Mouse (Mus musculus) embryonic facial prominence, embryonic 12.5 days (tissue): ENCODE data around the gene Prpf3. TPM values are rescaled to one million over a fixed set of nuclear protein-coding genes. Genes with fewer than 3 reads are reported as not detected.
"Not testable (repeated sequence)": the region's sequence is repeated elsewhere in the genome, so short reads cannot be mapped to it uniquely, and the experiment has no call there.

Experiments
- ATAC-seq: fragments of 200-750 bp; cut with Nextera tagmentation; 2 replicates; pipeline ENCODE4 v1.8.0; 2017; ENCODE audit not compliant: insufficient number of reproducible peaks, insufficient read depth, low FRiP score, low TSS enrichment
- H3K27ac ChIP-seq: fragments of 300-500 bp; sonication (generic); 2 replicates; pipeline ENCODE4 v1.5.1; 2016; ENCODE audit warnings: mild to moderate bottlenecking
- H3K27me3 ChIP-seq: fragments of 300-500 bp; sonication (generic); 2 replicates; pipeline ENCODE4 v1.6.1; 2016; ENCODE audit warnings: mild to moderate bottlenecking, moderate library complexity
- H3K36me3 ChIP-seq: fragments of 300-500 bp; sonication (generic); 2 replicates; pipeline ENCODE4 v1.6.1; 2016; ENCODE audit warnings: mild to moderate bottlenecking
- H3K4me1 ChIP-seq: fragments of 300-500 bp; sonication (generic); 2 replicates; pipeline ENCODE4 v1.6.1; 2016
- H3K4me2 ChIP-seq: fragments of 300-500 bp; sonication (generic); replicated peaks from 2 replicates; pipeline ENCODE4 v1.6.1; 2016; ENCODE audit warnings: mild to moderate bottlenecking, moderate library complexity
- H3K4me3 ChIP-seq: fragments of 300-500 bp; sonication (generic); 2 replicates; pipeline ENCODE4 v1.5.1; 2016; ENCODE audit warnings: mild to moderate bottlenecking
- H3K9ac ChIP-seq: fragments of 300-500 bp; sonication (generic); 2 replicates; pipeline ENCODE4 v1.6.1; 2016; ENCODE audit warnings: mild to moderate bottlenecking, moderate library complexity
- H3K9me3 ChIP-seq: fragments of 300-500 bp; sonication (generic); 2 replicates; pipeline ENCODE4 v1.6.1; 2016; ENCODE audit warnings: mild to moderate bottlenecking, moderate library complexity
- WGBS: fragments of 180-500 bp; shearing (Covaris S2); methylation state at CpG from one replicate; pipeline ENCODE4 v1.1.7; 2016; 5-methylcytosine and 5-hydroxymethylcytosine counted together
- polyA plus RNA-seq: library from polyadenylated mRNA; unstranded; fragments of >200 nt; fragmentation: Nextera tagmentation; extraction: Ambion mirVana; gene quantifications from 2 replicates; pipeline ENCODE4 v1.2.1, GENCODE M21; 2016

Prpf3 gene
- polyA plus RNA-seq, 1 experiment from 2014 or later, result 68.2 TPM

DNA sequence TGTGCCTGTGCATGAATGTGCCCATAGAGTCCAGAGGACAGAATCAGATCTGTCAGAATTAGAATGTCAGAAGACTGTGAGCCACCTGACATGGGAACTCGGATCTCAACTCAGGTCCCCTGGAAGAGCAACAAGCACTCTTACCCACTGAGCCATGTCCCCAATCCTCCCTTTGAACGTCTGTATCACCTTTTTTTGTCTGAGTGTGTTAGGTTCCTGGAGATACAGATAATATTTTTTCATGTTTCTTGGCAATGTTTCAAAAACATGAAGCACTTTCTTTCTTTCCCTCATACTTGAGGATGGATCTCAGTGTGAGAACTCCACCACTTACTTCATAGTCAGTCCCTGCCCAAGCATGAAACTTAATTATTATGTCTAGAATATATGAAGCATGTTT, 47.3 kb downstream of the Prpf3 start:
- Histone ChIP-seq H3K4me1 (no peaks in the 10 kb centered on the region), H3K27me3 (no peaks in the 10 kb centered on the region), H3K36me3 (peaks cover 16% of the 10 kb centered on the region), H3K9me3 (no peaks in the 10 kb centered on the region), H3K4me2 (no peak overlapping the region), H3K4me3 (no peak overlapping the region), H3K27ac (no peak overlapping the region), H3K9ac (no peak overlapping the region)
- no peak for ATAC-seq
- WGBS, result 76% methylated on average over 2 of the region's 2 CpGs

DNA sequence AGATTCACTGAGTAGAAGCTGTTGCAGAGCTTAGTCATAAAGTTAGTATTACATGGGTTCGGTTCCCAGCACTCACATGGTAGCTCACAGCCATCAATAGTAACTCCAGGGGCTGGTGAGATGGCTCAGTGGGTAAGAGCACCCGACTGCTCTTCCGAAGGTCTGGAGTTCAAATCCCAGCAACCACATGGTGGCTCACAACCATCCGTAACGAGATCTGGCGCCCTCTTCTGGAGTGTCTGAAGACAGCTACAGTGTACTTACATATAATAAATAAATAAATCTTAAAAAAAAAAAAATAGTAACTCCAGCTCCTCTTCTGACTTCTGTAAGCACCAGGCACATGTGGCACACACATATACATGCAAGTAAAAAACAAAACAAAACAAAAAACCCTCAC, 48.1 kb downstream of the Prpf3 start:
- not testable (repeated sequence) for H3K9ac ChIP-seq, ATAC-seq, H3K9me3 ChIP-seq, H3K4me1 ChIP-seq, H3K27me3 ChIP-seq, H3K4me2 ChIP-seq, H3K27ac ChIP-seq, H3K4me3 ChIP-seq
- peaks cover 16% of the 10 kb centered on the region for H3K36me3 ChIP-seq
- WGBS, result 88% methylated on average over 6 of the region's 6 CpGs

DNA sequence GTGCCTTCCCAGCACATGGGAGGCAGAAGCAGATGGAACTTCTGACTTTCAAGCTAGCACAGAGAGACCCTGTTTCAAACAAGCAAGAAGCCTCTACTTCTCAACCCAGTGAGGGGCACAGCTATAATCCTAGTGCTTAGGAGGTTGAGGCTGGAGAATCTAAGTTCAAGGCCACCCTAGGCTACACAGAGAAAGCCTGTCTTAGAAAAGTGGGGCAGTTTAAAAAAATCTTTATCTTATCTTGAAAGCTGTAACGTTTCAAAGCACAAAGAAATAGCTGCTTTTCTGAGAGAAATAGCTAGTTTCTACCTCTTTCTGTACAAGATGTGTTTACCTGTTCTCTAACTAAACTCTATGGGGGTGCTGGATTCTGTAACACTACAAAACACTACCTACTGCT, 49.0 kb downstream of the Prpf3 start:
- no peaks in the 10 kb centered on the region for H3K4me1 ChIP-seq
- no peak for ATAC-seq
- no peak overlapping the region for H3K27ac ChIP-seq
- H3K27me3 ChIP-seq, result no peaks in the 10 kb centered on the region
- H3K9me3 ChIP-seq, result no peaks in the 10 kb centered on the region
- H3K9ac ChIP-seq, result no peak overlapping the region
- H3K4me2 ChIP-seq, result no peak overlapping the region
- peaks cover 18% of the 10 kb centered on the region for H3K36me3 ChIP-seq
- 87% methylated on average over 1 of the region's 1 CpGs for WGBS
- H3K4me3 ChIP-seq, result no peak overlapping the region

DNA sequence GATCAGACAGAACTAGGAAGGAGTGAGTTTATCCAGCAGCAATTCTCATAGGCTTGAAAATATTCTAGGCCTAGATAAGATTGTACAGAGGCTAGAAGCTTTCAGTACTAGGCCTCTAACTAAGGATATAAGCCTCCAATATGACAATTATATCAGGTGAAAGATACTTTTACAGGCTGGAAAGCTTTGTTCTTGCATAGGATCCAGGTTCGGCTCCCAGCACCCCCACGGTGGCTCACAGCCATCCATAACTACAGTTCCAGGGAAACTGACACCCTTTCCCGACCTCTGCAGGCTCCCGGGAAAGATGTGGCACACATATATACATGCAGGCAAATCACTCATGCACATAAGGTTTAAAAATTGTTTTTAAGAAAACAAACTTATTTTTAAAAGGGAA, 51.8 kb downstream of the Prpf3 start:
- H3K9me3 ChIP-seq, result no peaks in the 10 kb centered on the region
- peaks cover 20% of the 10 kb centered on the region for H3K36me3 ChIP-seq
- H3K9ac ChIP-seq, result no peak overlapping the region
- no peak for ATAC-seq
- H3K27me3 ChIP-seq, result no peaks in the 10 kb centered on the region
- 96% methylated on average over 4 of the region's 4 CpGs for WGBS
- H3K27ac ChIP-seq, result no peak overlapping the region
- H3K4me1 ChIP-seq, result no peaks in the 10 kb centered on the region
- no peak overlapping the region for H3K4me2 ChIP-seq
- H3K4me3 ChIP-seq, result no peak overlapping the region

DNA sequence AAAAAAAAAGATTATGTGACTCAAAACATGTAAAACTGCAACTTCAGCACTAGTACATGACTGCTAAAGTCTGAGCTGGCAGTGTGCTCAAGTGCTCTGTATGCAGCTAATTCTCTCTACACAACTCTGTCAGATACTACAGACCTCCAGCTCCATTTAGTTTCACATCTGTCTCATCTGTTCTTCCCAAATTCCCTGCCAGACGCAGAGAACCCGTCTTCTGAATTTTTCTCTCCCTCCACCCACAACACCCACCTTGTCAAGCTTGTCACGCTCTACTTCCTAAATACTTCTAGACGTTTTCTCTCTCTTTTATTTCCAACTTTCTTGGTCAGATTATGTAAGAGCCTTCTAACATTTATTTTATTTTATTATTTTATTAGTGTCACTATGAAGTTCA, 56.9 kb downstream of the Prpf3 start:
- Histone ChIP-seq H3K4me2 (no peak overlapping the region), H3K27ac (no peak overlapping the region), H3K4me1 (0 out of 2 replicates have a peak, but pooled peaks cover 3% of the 10 kb centered on the region), H3K27me3 (no peaks in the 10 kb centered on the region), H3K9ac (no peak overlapping the region), H3K4me3 (no peak overlapping the region), H3K36me3 (0 out of 2 replicates have a peak, but pooled peaks cover 3% of the 10 kb centered on the region), H3K9me3 (no peaks in the 10 kb centered on the region)
- WGBS, result 84% methylated on average over 4 of the region's 4 CpGs
- no peak for ATAC-seq

DNA sequence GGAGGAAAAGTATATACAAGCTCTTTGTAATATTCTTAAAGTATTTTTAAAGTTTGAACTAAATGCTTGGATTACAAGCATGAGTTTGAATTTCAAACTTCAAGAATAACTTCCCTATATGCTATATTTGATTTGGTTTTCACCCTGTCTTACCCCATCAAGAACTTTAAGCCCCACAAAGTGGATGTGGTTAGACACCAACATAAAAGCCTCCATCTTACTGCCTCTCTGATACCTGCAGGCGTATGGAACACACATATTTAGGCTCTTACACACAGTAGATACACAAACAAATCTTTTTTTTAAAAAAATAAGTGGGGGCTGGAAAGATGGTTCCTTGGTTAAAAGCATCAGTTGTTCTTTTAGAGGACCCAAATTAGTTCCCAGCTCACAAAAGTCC, 61.4 kb downstream of the Prpf3 start:
- ATAC-seq, result no peak
- H3K9ac ChIP-seq, result no peak overlapping the region
- WGBS, result 76% methylated on average over 1 of the region's 1 CpGs

DNA sequence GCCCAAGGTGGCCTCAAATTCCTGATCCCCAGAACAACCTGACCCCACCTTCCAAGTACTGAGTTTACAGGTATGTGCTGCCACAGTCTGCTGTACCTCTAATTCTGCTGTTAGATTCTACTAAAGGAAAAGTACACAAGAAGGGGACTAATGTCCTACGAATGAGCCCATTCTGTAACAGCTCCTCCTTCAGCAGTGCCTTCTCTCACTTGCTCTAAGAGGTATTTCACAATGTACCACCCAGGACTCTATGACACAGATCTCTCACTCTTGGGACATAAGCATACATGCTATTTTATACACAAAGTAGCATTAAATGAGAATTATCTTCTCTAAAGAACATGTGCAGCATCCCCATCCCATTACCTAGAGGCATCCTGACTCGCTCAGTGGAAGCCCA, 62.0 kb downstream of the Prpf3 start:
- Histone ChIP-seq H3K36me3 (no peaks in the 10 kb centered on the region; the same call in 1 of the 2 replicates), H3K4me1 (0 out of 2 replicates have a peak, but pooled peaks cover 6% of the 10 kb centered on the region), H3K4me3 (no peak overlapping the region), H3K9me3 (no peaks in the 10 kb centered on the region), H3K4me2 (no peak overlapping the region), H3K9ac (no peak overlapping the region), H3K27me3 (no peaks in the 10 kb centered on the region), H3K27ac (no peak overlapping the region)
- no peak for ATAC-seq
- 76% methylated on average over 2 of the region's 2 CpGs for WGBS

More for the DNA sequence above, 61.4 kb downstream of the Prpf3 start:
- H3K9me3 ChIP-seq, result no peaks in the 10 kb centered on the region
- no peak overlapping the region for H3K27ac ChIP-seq
- H3K27me3 ChIP-seq, result no peaks in the 10 kb centered on the region
- H3K4me3 ChIP-seq, result no peak overlapping the region
- no peaks in the 10 kb centered on the region for H3K36me3 ChIP-seq
- 0 out of 2 replicates have a peak, but pooled peaks cover 6% of the 10 kb centered on the region for H3K4me1 ChIP-seq
- no peak overlapping the region for H3K4me2 ChIP-seq

DNA sequence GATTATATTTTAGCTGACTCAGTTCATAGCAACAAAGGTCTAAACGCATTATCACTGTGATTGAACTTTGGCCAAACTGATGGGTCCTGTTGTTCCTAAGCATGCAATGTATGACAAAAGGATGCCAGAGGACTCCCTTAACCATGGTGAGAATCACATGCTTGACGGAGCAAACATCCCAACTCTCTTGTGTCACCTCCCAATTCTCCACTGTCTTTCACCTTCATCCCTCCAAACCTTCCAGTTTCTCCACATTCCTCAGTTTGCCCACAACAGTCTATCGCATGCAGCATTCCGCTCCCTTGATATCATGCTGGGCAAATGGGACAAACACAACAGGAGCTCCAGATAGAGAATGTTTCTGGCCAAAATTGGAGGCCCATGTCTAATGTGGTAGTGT, 70.2 kb downstream of the Prpf3 start:
- H3K9me3 ChIP-seq, result no peaks in the 10 kb centered on the region
- H3K9ac ChIP-seq, result no peak overlapping the region
- H3K36me3 ChIP-seq, result peaks cover 54% of the 10 kb centered on the region
- no peak overlapping the region for H3K4me2 ChIP-seq
- no peak overlapping the region for H3K4me3 ChIP-seq
- 89% methylated on average over 4 of the region's 4 CpGs for WGBS
- no peaks in the 10 kb centered on the region for H3K4me1 ChIP-seq
- no peaks in the 10 kb centered on the region for H3K27me3 ChIP-seq
- H3K27ac ChIP-seq, result no peak overlapping the region
- no peak for ATAC-seq

Other genes starting within 250 kb of the Prpf3 start
- 85.4 and 85.7 TPM in 2 replicates for gene Ensa, start 230.9 kb downstream of the Prpf3 start, polyA plus RNA-seq
- 69.8 and 74.0 TPM in 2 replicates for gene Mcl1, start 197.1 kb downstream of the Prpf3 start, polyA plus RNA-seq
- 1.5 and 1.6 TPM in 2 replicates for gene Adamtsl4, start 168.0 kb downstream of the Prpf3 start, polyA plus RNA-seq
- 6.4 and 8.0 TPM in 2 replicates for gene Ecm1, start 116.3 kb downstream of the Prpf3 start, polyA plus RNA-seq
- 49.6 and 52.2 TPM in 2 replicates for gene Tars2, start 95.7 kb downstream of the Prpf3 start, polyA plus RNA-seq
- 27.3 and 28.3 TPM in 2 replicates for gene Rprd2, start 37.0 kb downstream of the Prpf3 start, polyA plus RNA-seq
- 332 and 346 TPM in 2 replicates for gene Mrps21, start 15.6 kb upstream of the Prpf3 start, polyA plus RNA-seq
- gene Ciart, start 26.4 kb upstream of the Prpf3 start, polyA plus RNA-seq, result 5.9 and 6.2 TPM in 2 replicates
- gene BC028528, start 36.1 kb upstream of the Prpf3 start, polyA plus RNA-seq, result 14.3 and 14.4 TPM in 2 replicates
- 27.5 and 31.3 TPM in 2 replicates for gene Aph1a, start 38.1 kb upstream of the Prpf3 start, polyA plus RNA-seq
- 30.1 and 36.4 TPM in 2 replicates for gene Car14, start 48.8 kb upstream of the Prpf3 start, polyA plus RNA-seq
- 241 and 287 TPM in 2 replicates for gene Anp32e, start 73.4 kb upstream of the Prpf3 start, polyA plus RNA-seq
- gene Plekho1, start 140.1 kb upstream of the Prpf3 start, polyA plus RNA-seq, result 71.9 and 85.9 TPM in 2 replicates
- 43.3 and 43.6 TPM in 2 replicates for gene Vps45, start 202.6 kb upstream of the Prpf3 start, polyA plus RNA-seq
- 20.2 and 20.6 TPM in 2 replicates for gene Otud7b, start 248.6 kb upstream of the Prpf3 start, polyA plus RNA-seq